Mouse (Mus musculus) lung, postnatal 10 days (tissue): ENCODE data around the gene Babam2.

ENCODE experiments used
- DNase-seq: peaks from one replicate; pipeline ENCODE4 v3.0.0; 2021

Gene Babam2

DNA sequence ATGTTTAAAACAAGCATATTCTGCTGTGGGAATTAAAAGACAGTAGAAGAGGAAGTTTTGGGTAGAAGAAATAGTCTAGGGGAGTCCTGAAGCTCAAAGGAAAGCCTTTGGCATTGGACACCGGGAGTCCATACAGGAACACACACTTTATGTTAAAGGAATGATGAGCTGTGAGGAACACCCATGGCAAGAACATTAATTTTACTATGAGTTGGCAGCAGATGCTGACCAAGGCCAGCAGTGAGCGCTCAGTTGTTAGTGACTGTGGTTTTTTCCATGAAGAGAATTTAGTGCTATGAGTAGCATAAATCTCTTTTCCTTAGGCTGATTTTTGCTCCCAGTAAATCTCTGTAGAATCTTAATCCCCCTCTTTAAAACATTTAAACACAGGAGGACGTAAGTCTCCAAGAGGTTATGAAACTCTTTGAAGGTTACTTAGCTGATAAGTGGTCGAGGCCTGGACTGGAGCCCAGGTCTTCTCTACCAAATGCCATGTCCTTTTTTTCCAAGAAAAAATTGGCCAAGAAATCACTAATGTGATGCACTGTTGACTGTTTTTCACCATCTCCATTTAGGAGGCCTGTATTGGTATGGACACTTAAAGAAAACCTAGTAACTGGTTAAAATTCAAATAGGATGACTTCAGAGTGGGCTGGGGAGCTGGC, 18.1 kb downstream of the Babam2 start:
- DNase-seq = no peak

GRCm38 (mm10) chr5:31724519-31724918, 27.0 kb downstream of the Babam2 start:
- DNase-seq = peak; percentile 11

GRCm38 (mm10) chr5:31725885-31726284, 28.4 kb downstream of the Babam2 start:
- no peak for DNase-seq

DNA sequence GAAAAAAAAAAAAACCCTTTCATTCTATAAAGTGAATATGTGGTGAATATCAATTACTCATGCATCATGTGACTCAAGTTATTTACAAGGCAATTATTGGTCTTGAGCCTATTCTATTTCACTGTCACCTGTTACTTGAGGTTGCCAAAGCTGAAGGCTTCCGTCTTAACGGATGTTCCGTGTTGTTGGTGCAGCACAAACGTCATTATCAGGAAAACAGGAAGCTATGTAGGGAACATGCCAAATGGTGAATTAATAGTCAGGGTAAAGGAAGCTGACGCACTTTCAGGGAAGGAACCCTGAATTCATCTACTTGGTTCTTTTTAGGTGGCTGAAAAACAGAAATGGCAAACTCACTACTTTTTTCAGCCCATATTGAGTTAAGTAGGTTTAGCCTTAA, 30.0 kb downstream of the Babam2 start:
- no peak for DNase-seq

- no peak for DNase-seq
Measured at GRCm38 (mm10) chr5:31732644-31733338, 35.3 kb downstream of the Babam2 start.

GRCm38 (mm10) chr5:31741931-31742330, 44.4 kb downstream of the Babam2 start:
- no peak for DNase-seq

DNA sequence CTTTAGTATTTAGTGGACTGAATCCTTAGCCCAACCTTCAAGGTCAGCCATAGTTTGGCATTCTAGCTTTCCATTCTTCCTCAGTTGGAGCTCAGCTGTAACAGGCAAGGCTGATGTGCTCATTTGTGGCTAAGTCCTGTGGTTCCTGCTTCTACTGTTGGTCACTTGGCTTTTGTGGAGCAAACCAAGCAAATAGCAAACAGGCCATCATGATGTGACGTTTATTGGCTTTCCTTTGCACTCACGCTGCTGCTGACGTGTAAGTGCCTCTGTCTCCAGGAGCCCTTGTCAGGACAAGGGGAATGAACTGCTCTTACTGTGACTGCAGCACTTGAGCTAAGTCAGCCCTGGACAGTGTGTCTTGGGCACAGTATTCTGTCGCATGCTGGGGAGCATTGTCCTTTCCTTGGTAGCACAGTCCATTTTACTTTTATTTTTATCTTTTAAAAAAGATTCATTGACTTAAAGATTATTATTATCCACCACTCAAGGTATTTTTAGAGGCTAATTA, 45.1 kb downstream of the Babam2 start:
- DNase-seq = no peak

GRCm38 (mm10) chr5:31749401-31749800, 51.9 kb downstream of the Babam2 start:
- no peak for DNase-seq

- no peak for DNase-seq
Measured at GRCm38 (mm10) chr5:31750231-31750925, 52.9 kb downstream of the Babam2 start.

DNA sequence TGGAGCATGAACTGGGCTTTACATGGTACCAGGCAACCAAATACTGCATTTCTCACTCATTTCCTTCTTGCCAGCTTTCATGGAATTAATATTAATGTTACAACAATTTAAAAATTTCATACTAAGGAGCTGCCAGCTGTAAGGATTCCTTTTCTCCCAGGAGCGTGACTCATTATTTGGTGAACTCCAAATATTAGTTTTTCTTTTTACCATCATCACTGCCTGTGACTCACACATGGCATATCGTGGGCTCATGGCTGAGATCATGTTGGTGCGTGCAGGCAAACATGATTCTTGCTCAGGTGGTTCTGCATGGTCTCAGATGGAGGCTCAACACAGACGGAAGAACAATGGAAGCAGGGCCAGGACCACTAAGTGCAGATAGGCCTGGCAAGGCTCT, 53.5 kb downstream of the Babam2 start:
- no peak for DNase-seq

- DNase-seq = no peak
Measured at GRCm38 (mm10) chr5:31754634-31755033, 57.1 kb downstream of the Babam2 start.

DNA sequence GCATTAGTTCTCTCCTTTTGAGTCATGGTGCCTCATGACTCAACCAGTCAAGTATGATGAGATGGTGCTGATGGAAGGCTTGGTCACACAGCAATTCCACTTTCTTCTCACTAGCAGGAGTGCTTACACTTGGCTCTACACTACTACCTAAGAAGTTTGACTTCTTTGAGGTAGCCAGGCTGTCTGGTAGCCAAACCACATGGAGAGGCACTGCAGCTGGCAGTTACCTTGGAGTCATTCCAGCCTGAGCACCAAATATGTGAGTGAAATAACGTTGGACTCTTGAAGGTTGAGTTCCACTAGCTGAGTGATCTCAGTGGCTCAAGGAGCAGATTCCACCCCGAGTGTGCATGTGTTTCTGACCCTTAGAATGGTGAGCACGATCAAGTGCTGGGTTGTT, 57.8 kb downstream of the Babam2 start:
- DNase-seq = peak; percentile 11

DNA sequence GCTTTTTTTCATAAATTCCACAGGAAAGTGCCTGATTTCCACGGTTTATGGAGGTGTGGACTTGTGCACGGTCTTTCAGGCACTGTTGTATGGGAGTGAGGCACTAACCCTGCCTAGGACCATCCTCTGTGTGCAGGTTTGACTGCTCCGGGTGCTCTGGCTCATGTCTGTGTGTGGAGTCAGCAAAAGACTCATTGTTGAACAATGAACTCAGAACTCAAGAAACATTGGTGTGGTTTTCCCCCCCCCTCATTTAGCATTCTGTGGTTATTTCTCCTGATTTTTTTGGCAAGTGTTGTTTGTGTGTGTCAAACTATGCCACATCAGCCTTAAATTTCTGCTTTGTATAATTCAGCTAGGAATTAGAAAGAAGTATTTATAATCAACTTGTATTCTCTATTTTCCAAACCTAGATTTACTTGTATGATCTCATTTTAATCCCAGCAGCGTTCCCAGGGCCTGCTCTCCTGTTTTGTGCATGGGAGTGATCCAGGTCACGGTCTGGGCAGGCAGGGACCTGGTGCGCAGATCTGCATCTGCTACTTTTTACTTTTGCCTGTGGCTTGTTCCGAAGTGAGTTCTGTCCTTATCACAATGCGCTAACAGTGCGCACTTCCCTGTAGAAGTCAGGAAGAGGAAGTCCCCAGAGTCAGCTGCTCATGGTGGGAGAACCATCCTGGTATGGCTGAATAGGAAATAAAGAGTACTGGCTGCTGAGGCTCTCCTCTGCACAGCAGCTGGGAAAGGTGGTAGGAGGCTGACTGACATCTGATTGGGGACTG, 61.0 kb downstream of the Babam2 start:
- no peak for DNase-seq

DNA sequence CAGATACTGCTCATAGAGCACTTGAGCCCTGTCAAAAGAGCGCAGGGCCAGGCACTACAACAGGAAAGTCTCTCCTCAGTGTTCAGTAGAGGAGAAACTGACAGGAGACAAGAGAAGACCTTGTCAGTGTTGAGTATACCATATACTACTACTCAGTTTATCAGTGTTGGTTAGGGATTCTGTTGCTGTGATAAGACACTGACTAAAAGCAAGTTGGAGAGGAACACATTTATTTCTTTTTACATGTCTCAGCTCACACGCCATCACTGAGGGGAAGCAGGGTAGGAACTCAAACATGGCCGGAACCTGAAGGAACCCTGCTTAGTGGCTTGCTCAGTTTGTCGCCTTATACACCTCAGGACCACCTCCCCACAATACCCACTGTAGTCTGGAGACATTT, 64.4 kb downstream of the Babam2 start:
- no peak for DNase-seq

GRCm38 (mm10) chr5:31762773-31763172, 65.3 kb downstream of the Babam2 start:
- DNase-seq = no peak

GRCm38 (mm10) chr5:31765824-31766223, 68.3 kb downstream of the Babam2 start:
- DNase-seq = no peak

GRCm38 (mm10) chr5:31766841-31767542, 69.5 kb downstream of the Babam2 start:
- DNase-seq = no peak

DNA sequence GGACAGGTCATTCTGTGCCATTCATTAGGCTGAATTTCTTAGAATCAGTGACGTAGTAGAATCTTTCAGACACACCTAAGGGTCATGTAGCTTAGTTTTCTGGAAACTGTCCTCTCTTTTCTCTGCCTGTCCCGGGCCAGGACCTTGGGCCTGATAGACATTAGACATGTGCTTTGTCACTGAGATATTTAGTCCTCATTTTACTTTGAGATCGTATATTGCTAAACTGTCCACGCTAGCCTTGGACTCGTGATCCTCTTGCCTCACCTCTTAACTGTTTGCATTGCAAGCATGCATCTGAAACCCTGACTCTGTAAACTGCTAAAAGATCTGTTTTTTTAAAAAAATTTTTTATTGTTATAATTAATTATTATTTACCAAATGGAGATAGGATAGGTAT, 74.0 kb downstream of the Babam2 start:
- no peak for DNase-seq

GRCm38 (mm10) chr5:31771921-31772320, 74.4 kb downstream of the Babam2 start:
- no peak for DNase-seq

DNA sequence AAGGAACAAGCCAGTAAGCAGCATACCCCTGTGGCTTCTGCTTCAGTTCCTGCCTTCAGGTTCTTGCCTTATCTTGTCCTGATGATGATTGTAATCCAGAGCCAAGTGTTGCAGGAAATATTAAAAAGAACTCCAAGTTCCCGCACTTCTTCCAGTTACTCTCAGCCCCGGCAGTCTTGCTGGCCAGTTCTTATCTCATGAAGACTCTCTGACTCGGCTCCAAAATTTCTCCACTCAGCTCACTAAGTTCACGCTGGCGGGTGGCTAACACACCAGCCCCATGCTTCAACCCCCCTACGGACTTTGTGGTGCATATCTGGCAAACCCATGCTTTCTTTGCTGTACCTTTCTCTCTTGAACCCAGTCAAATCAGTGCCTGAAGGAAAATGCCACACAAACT, 77.5 kb downstream of the Babam2 start:
- no peak for DNase-seq

DNA sequence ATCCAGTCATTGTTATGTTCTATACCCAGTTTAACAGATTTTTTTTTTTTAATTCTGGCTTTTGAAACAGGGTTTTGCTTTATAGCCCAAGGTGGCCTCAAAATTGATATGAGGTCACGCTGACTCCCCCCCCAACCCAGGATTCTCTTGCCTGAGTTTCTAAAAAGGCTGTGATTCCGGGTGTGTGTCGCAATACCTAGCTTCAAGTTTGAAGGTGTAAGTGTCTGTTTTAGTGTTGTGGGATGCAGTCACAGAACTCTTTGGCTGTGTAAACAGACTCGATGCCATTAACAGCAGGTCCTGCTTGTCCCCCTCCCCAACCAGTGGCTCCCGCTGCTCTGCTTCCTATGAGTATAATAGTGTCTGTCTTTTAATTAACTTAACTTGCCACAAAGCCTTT, 84.1 kb downstream of the Babam2 start:
- DNase-seq = no peak

DNA sequence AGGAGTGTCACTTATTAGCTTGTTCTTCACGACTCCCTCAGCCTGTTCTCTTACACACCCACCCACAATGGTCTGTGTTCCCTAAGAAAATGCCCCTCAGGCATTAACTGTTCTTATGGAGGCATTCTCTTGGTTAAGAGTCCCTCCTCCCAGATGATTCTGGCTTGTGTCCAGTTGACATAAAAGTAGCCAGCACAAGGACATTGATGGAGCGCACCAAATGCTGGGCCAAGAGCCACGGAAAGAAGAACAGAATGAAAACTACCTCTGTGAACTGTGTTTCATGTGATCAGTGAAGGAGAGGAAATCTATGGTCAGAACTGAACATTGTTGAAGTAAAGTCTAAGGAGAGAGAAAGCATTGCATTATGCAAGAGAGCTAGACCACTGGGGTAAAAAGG, 89.7 kb downstream of the Babam2 start:
- DNase-seq = no peak

DNA sequence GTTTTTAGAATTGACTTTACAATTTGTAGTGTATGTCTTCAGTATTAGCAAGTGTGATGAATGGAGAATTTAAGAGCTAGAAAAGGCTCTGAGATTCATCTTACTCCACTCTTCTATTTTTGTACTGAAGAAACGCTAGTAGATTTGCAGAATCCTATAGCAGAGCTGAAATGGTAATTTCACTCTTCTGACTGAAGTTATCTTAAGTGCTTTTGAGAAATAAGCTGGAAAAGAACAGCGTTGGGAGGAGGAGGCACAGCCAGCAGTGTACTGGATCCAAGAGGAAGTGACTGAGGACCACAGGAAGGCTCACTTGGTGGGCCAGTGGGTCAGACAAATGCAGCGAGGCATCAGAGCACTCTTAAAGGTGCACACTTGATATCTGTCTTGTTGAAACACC, 90.1 kb downstream of the Babam2 start:
- no peak for DNase-seq
